Mouse (Mus musculus) cerebellum, adult 11 months (tissue): ENCODE results near the gene Fut9.

Experiments used
- DNase-seq: peaks from one replicate; pipeline ENCODE4 v3.0.0; 2022

Fut9 gene

DNA sequence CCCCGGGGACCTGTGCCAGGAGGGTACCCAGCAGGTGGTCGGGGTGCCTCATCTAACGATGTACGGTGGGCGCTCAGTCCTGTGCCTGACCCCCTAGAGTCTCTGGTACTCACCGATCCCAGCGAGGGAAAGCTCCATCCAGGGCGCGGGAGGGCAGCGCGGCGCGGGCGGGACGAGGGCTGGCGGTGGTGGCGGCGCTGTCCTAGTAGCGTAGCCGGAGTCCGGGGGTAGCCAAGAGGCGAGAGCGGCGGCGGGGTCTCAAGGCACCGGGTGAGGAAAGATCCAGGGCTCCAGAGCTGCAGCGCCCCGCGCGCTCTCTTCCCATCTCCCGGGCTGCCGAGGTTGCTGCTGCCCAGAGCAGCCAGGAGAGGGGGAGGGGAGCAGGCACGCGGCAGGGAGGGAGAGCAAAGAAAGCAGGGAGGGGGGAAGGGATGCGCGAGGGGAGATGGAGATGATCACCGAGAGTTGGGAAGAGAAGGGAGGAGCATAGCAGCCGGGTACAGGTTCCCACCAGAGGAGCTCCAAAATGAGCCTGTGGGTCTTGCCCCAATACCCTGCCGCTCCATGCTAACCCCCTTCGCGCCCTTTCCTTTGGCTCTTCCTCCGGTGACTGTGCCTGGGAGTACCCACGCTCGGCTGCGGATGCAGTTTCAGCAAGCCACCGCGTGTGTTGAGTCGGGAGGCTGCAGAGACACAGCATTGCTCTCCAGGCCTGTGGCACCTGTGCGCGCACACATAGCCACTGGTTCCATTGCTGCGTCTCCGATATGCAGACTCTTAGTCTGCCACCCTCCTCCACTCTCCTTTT lies at the start of gene Fut9:
Gene Fut9, minus strand, starts transcription at position 769 of the 808 bp plus-strand sequence.
- DNase-seq = peak; percentile 88

DNA sequence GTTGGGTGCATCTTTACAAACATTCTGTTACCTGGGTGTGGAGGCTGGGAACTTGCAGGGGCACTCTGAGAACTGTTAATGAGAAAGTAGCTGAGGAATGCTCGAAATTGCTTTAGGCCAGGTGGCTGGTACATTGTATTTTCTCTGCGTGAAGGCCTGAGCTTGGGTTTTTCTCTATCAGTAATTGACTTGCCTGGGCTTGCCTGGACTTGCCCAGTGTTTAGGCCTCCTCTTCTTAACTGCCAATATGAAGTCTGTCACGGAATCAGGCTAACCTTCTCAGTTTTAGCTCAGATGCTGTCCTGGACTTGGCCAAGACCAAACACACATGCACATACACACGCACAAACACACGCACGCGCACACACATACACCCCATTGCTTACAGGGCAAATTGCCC lies 15.7 kb upstream of the Fut9 start:
- no peak for DNase-seq

DNA sequence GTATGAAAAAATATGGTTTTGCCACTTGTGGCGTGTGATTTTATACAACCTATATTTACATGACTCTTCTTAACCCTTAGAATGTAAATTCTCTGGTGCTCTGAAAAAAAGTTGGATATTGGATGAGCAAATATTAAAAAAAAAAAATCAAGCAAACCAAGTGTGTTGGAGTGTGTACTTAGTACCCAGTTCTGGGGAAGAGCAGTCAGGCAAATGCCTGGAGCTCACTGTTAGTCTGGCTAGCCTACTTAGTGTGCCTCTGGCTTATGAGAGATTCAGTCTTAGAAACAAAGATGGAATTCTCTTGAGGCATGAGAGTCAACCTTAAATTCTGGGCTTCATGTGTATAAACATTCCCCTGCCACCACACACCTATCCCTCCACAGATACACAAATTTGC lies 13.3 kb upstream of the Fut9 start:
- DNase-seq = no peak

DNA sequence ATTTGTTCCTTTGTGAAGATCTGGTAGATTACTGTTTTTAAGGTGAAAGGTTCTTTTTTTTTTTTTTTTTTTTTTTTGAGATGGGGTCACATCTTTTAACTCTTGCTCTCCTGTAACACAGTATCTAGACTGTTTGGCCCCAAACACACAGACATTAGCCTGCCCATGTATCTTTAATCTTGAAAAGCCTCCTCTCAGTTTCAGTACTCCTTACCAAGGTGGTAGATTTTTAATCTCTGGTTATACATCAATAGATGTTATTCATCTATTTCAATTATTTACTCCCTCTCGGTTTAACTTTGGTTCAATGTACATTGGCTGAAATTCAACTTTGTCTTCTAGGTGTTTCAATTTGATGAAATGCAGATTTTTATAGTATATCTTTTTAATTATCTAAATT lies 10.0 kb upstream of the Fut9 start:
- no peak for DNase-seq

DNA sequence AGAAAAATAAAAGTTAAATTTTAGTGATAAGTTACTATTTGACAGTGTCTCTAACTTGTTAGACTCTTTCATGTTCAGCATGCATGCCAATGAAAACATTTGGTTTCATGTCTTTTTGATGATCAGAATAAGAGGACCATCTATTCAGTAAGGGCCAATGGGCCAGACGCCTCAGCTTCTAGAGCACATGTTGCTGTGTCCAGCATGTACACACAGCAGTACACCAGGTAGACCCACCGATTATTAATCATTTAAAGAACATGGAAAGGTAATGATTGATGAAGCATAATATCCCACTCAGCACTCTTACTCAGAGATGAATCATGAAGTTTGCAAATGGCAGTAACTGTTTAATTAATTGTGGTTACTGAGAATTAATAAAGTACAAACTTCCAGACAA lies 1.7 kb upstream of the Fut9 start:
- no peak for DNase-seq

DNA sequence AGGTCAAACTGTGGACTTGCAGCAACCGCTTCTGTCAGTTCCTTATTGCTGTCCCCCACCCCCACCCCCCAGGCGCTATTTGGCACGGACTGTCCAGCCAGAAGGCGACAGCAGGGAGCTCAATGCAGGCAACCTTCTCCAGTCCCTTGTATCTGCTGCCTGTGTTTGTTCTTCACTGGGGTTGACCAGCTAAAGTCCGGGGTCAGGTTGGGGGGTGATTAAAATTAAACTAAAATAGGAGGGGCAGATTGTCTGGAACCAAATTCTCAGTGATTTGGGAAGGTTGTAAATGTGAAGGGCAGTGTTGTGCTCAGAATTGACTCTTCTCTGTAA lies 206 bp upstream of the Fut9 start:
- no peak for DNase-seq

DNA sequence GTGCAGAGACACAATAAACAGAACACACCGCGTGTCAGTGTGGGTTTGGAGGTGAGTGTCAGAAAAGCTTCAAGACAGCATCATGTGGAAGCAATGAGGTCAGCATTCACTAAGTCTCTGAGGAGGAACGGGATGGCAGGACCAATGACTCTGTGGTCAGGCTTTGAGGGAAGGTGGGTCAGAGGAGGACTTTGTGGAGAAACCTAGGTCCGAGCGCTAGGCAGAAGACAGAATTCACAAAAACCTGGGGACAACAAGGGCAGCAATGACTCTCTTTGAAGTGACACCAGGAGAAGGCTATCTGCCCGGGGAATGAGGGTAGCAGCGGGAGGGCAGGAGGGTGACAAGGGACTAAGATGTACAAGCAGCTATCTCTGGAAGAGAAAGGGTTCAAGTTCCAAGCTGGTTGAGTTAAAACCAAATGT lies 981 bp downstream of the Fut9 start:
- DNase-seq = no peak

DNA sequence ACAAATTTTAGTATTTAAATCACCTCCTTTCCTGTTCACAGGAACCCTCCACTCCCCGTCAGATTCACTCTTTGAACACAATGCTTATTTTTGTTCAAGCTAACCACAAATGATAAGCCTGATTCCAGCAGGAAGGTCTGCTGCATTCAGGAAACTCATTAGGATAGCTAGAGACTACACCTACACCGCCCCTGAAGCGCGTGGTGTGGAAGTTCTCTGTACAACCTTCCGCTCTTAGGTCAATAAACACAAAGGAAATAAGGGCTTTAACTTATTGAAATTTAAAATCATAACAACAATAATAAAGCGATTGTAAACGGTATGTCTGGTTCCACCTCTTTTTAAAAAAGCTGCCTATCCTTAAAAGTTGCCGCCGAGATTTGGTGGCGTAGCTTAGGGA lies 1.6 kb downstream of the Fut9 start:
- DNase-seq = no peak

DNA sequence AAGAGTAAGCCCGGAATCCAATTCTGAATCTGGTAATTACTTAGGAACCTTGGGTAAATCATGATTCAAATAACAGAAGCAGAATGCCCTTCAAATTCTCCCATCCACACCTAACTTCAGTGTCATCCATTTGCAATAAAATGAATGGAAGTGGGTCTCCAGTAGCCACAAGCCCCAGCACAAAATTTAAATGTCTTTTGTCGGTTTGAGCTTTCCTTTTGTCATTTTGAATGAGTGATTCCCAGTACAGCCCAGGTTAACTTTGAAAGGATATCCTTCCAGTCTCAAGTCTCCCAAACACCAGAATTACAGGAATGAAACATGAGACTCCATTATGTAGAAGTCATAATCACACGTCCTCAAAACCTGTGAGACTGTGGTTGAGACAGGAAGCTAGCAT lies 3.9 kb downstream of the Fut9 start:
- DNase-seq = no peak

DNA sequence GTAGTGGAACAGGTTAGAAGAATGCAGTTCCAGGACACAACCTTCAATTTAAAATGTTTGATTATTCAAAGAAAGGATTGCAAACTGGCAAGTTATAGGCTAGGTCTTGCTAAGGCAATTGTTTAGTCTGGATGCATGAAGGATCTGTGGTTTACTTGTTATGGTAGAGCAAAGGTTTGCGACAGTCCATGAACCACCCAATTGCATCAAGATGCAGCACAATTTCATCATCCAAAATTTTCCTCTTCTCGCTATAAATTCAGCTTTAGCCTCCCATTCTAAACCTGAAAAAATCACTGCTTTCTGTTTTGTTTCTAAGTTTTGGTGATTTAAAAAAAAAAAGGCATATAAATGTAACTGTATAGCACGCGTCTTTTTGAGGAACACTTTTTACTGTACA lies 14.8 kb downstream of the Fut9 start:
- DNase-seq = no peak

DNA sequence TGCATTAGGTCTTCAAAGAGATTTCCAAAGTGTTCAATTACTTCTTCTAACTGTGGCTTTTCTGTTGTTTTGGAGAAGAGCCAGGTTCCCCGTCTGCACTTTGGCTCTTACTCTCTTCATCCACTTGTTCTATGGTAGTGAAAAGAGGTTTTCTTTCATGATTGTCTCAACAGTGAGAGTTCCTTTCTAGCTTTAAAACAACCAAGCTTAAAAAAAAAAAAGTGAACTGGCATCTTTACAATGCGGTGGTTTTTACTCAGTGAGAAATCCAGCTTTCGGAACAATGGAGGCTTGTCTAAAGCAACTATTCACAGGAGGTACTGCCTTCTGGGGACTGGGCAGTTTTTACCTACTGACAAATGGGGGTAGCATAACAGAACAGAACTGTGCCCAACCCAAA lies 31.4 kb downstream of the Fut9 start:
- no peak for DNase-seq

DNA sequence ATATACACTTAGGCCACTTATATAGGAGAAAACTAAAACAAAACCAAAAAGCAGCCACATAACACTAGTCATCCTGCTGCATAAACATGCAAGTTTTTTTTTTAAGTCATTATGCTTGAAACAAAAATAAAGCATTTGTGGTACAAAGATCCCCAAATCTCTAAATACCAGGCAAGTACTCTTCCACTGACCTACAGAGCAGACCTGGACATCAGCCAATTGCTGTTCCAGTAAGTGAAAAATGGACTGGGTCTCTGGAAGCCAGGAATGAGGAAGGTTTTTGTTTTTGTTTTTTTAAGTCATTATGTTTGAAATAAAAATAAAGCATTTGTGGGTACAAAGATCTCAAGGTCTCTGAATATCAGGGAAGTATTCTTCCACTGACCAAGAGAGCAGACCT lies 37.0 kb downstream of the Fut9 start:
- peak; percentile 28 for DNase-seq

DNA sequence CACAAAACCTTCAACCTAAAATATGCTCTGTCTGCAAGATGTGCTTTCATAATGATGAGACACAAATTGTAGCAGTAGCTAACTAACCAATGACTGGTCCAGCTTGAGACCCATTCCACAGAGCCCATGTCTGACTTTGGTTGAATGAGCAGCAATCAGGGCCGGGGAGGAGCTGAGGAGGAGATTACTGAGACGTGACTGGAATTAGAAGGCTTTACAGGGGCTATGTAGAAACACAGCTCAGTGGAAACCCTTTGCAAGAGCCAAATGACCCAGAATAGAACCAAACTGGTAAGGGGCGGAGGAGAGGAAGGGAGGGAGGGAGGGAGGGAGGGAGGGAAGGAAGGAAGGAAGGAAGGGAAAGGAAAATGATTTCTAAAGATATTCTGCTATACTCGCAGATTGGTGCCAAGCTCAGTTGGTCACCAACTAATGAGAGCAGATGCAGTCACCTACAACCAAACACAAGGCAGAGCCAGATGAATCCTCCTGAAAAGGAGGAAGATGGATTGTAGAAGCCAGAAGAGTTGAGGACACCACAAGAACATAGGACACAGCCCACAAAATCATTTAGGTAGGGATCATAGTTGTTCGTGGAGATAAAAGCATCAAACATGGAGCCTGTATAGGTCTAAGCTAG lies 42.0 kb downstream of the Fut9 start:
- no peak for DNase-seq

DNA sequence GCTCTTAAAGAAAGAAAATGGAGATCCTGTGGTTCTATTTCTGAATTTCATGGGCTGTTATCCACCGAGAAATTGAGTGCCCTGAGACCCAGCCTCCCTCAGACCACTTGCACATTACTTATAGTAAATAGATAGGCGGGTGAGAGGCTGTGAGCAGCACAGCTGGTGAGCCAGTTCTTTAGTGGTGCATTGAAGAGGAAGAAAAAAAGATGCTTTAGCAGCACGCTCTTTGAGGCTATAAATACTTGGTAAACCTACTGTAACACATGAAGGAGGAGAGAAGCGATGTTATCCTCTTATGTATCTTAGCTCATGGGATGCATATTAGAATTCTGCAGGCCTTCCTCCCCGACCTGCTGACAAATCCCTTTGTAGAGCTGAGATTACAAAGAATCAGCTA lies 58.5 kb downstream of the Fut9 start:
- DNase-seq = no peak

DNA sequence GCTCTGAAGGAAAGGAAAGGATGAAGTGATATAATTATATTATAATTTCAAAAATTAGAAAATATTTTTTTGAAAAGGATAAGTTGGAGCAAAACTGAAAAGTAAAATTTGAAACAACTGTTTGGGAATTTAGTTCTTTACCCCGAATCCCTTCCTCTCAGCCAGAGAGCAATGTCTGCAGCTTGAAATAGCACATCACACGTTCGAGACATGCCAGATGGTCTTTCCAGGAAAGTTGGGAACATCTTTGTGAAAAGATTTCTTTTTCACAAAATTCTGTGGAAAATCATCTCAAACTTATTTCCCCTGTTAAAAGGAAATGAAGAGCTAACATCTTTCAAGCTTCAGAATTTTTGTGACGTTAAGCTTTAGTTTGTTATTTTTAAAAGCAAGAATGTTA lies 61.3 kb downstream of the Fut9 start:
- DNase-seq = no peak

DNA sequence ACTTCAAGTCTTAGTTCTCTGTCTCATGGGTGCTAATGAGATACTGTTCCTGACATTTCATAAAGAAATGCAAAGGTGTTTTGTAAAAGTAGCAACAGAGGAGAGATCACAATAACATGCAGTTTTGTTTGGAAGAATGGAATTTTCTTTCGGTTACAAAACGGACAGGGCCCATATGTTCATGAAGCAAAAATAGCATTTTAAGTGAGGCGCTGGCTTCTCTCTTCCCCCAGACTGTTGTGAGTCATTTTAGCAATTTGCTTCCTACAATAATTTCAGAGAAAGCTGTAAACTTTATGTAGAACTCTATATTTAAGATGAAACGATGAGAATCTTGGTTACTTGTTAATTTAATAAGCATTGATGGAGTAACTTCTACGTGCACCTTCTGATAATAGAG lies 78.5 kb downstream of the Fut9 start:
- no peak for DNase-seq

DNA sequence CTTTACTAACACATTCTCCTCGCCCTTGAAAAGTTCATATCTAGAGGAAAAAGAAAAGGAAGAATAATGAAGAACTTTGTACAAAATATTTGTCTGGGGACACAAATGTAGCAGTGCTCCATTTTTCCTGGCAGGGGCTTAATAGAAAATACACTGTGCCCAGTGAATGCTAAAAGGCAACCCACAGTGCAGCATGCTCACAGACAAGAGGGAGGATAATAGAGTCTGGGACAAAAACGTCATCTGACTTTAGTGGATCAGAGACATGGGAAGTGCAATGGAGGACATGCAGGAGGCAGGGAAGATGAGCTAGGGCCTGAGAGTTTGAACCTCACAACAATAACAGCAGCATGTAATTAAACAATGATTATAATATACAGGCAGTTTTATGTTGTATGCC lies 86.1 kb downstream of the Fut9 start:
- DNase-seq = no peak

DNA sequence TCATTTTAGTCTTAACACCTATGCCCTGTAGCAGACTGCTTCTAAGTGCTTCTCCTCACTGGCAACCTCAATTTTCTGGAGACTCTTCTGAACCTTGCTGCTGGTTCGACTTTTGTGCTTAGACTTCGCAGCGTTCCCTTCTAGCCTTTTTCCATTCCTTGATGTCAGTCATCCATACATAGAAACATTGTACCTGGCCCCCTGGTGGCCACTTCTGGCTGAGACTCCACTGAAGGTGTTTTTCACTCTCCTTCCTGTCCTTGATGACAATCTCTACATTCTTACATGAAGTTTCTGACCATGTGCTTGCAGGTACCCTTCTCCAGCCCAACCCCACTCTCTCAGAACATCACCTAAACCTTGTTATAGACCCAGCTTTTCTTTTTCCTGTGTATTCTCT lies 115.1 kb downstream of the Fut9 start:
- DNase-seq = no peak

DNA sequence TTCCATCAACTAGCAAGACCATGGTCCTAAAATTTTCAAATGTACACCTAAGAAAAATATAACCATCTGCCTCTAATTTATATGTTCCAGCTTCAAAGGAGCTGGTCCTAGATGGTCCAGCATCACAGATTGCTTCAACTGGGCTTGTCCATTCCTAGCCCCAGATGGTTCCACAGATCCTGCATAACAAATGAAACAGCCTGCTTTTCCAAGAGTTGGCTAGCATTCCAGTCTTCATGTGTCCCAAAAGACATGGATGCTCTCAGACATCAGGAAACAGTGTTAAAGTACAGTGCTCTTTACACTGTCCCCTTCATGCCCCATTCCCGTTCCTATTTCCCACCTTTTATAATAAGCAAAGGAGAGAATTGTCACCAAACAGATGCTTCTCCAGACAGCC lies 135.8 kb downstream of the Fut9 start:
- no peak for DNase-seq

DNA sequence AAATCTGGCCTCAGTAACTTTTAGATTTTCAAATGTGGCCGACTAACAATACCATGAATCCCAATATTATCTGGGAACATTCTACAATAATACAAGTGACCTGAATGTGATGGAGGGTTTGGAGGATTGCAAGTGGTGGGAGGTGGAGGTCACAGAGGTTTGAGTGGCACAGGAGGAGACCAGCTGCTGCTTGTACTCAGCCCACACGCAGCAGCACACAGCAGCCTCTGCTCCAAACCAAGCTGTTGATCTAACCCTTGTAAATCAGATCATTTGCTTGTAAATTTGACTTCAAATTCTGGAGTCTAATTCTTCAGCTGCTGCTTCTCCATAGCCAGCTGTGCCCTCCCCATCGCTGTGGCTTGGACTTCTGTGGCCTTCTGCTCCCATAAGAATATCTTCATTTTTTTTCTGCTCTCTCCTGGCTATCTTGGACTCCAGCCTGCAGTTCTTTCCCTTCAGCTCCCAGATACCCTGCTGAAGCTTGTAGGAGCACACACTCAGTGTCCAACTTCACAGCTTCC lies 138.8 kb downstream of the Fut9 start:
- DNase-seq = no peak

DNA sequence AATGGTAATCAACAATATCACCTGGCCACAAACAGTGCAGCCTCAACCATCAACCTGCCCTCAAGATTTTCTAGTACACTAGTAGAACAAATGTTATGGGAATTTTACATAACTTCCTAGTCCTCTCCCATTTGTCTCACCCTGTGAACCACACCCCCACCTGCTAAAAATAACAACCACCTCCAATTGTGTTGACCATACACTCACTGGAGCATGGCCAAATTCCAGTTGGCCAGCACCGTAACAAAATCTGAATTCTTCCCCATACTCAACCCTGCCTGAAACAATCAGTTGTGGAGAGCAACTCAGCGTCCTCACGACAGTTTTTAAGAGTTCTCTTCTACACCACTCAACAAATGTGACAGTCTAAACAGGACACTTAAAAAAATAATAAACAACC lies 141.3 kb downstream of the Fut9 start:
- DNase-seq = no peak

DNA sequence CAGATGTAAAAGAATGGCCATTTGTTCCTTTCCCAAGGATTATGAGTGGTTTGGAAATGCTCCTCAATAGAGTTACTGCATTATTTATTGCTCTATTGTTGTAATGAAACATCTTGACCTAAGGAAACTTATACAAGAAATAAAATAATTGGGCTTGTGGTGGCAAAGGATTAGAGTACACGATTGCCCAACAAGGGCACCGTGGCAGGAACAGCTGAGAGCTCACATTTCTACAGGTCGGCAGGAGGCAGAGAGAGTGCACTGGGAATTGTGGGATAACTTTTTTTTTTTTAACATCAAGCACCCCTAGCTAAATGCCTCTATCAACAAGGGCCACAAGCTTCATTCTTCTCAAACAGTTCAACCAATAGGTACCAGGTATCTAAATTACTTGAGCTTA lies 148.1 kb downstream of the Fut9 start:
- DNase-seq = no peak

DNA sequence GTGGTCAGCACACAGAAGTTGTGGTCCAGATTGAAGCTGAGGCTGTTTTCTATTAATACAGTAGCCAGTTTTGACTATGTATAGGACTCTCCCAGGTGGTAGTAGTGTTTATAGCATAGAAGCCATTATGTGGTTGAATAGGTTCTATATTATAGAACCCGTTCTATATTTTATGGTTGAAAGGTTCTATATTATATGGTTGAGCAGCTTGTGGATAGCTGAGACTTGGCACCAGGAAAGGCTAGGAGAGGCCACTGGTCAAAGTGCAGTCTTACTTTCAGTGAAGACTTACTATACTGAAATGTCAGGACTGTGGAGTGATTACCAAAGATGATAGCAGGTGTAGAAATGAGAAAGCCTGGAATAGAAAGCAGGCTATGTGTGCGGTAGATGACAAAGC lies 151.9 kb downstream of the Fut9 start:
- no peak for DNase-seq

DNA sequence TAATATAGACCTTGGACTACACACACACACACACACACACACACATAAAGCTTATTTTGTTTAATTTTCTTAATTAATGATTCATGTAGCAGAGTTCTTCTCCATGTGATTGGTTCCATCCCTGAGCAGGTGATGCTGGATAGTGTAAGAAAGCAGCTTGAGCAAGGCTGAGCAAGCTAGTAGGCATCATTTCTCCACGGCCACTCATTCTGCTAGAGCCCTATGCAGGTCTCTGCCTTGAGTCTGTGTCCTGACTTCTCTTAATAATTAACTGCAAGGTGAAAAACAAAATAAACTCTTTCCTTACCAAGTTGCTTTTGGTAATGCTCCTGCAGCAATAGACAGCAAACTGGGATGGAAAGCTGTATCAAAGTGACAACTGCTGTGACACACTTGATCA lies 152.5 kb downstream of the Fut9 start:
- no peak for DNase-seq

DNA sequence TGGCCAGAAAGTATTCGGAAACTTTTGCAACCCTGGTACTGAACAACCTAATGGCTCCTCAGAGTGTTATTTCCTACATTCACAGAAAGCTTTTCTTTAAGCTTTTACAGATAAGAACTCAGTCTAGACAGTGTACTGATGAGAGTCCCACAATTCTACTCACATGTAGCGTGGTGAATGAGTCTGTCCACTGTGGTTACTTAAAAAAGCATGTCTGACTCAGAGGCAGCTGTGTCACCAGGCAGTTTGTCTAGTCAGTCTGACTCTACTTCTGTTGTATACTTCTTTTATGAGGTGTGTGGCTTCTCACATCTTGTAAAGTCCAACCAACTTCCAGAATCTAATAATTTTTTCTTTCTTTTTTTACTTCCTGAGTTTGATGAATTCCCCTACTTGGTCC lies 154.5 kb downstream of the Fut9 start:
- no peak for DNase-seq
